Mouse (Mus musculus) embryo, embryonic 10.5 days (tissue): ENCODE results near the gene Crip2.
A peak's percentile ranks its signal among the peaks of the same experiment; 100 is the strongest.

Experiments used
- DNase-seq: peaks from one replicate; pipeline ENCODE4 v3.0.0-alpha.2; 2015; ENCODE audit warnings: low spot score

The Crip2 gene

DNA sequence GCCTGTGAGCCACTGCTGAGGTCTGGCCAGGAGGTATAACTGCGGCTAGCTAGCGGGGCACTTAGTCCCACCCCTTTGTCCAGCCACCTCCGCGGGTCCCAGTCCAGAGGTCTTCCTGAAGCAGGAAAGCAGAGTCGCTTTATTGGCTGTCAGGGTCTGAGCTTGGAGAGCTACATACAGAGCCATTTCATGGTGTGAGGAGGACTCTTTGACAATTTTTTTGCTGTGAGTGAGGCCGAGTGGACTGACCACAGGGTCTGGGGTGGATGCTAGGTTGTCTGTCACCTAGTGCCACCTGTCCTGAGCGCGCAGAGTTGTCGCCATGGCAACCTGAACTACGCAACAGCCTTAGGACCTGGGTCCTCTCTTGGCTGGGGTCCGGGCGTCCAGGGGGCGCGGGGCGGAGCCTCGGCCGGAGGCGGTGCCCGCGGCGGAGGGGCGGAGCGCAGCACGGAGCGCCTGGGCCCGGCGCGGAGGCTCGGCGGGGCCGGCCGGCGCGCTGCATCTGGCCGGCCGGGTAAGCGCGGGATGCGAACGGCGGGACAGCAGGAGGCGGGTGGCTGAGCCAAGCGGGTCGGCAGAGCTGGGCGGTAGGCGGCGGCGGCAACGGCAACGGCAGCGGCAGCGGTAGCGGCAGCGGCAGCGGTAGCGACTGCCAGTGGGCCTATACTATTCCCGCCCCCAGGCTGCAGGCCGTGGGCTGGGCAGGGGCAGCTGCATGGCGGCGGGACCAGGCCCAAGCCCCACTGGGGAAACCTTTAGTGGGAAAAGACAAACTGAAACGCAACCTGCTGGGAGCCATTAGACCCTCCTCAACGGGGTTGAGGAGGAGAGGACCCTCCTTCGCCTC, 45.6 kb downstream of the Crip2 start, which contains the start of gene Tmem121:
TSS of gene Tmem121 (plus strand) at position 489 of the 850 bp plus-strand sequence.
- DNase-seq, result peak; percentile 65

GRCm38 (mm10) chr12:113186326-113187010, 46.4 kb downstream of the Crip2 start:
- DNase-seq, result no peak

DNA sequence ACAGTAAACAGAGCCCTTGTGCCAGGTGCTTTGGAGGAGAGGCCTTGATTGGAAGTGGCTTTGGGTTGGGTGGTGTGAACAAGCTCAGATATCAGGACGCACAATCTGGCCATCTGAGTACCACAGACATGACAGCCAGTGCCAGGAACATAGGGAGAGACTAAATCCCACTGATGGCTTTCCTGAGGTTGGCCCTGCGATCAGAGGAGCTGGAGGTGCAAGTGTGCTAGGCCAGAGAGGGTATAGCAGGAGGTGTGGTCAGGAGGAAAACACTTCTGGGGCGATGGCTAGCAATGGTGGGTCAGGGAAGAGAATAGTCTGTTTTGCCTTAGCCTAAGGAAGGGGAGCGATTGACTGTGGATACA, 47.0 kb downstream of the Crip2 start:
- peak; percentile 3 for DNase-seq

- DNase-seq, result peak; percentile 93
Measured at GRCm38 (mm10) chr12:113187584-113188295, 47.7 kb downstream of the Crip2 start.

DNA sequence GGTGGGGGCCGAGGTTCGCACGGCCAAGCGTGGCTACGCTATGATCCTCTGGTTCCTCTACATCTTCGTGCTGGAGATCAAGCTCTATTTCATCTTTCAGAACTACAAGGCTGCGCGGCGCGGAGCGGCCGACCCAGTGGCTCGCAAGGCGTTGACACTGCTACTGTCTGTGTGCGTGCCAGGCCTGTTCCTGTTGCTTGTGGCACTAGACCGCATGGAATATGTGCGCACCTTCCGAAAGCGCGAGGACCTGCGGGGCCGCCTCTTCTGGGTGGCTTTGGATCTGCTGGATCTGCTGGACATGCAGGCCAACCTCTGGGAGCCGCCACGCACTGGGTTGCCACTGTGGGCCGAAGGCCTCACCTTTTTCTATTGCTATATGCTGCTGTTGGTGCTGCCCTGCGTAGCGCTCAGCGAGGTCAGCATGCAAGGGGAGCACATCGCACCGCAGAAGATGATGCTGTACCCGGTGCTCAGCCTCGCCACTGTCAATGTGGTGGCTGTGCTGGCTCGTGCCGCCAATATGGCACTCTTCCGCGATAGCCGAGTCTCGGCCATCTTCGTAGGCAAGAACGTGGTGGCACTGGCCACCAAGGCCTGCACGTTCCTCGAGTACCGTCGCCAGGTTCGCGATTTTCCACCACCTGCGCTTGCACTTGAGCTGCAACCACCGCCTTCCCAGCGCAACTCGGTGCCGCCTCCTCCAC, 48.5 kb downstream of the Crip2 start:
- no peak for DNase-seq

DNA sequence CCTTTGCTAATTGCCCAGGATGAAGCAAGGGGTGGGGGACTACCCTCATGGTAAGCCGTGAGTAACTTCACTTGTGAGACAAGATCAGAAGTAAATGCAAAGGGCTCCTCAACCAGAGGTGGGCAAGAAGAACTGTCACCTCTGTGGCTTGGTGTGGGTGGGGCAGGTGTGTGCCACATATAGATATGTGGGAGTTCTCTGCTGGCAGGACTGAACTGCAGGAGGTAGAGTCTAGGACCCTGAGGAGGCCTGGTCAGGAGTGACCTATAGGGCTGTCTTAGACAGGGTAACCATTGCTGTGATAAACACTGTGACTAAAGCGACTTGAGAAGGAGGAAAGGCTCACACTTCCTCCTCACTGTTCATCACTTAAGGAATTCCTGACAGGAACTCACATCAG, 53.4 kb downstream of the Crip2 start:
- DNase-seq, result no peak
